Mouse (Mus musculus): ENCODE measurements around the gene Spock1. TPM values are rescaled to one million over a fixed set of nuclear protein-coding genes. Genes with fewer than 3 reads are reported as not detected.

Spock1 gene
- polyA plus RNA-seq, 1 experiment from 2014 or later: 0.49 TPM

DNA sequence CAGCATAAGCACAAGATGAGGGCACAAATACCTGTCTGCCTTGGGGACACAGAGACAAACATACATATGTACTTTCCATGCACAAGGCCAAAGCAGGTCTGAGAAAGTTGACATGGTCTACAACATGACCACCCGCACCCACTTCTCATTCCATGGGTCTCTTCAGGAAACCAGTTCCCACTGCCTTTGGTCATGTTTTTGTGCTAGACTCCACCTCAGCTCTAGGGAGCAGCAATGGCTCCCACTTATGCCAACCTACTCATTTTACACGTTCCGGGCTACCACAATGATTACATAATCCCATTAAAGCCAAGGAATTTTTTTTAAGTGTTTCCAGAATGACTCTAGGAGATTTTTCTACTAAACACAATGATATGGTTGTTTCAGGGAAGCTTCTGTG lies 147.5 kb downstream of the Spock1 start:
- no peaks in the 10 kb centered on the region for H3K9me3 ChIP-seq (replicated peaks)
- H3K9ac ChIP-seq: no peak overlapping the region
- ATAC-seq (replicated peaks; ENCODE audit: insufficient number of reproducible peaks, insufficient read depth, low FRiP score, low read depth): no peak
- no peak overlapping the region for H3K4me3 ChIP-seq
- H3K4me2 ChIP-seq: no peak overlapping the region
- no peaks in the 10 kb centered on the region for H3K36me3 ChIP-seq
- 88% methylated on average over 3 of the region's 3 CpGs for WGBS
- H3K27ac ChIP-seq: no peak overlapping the region
- H3K27me3 ChIP-seq: no peaks in the 10 kb centered on the region
- H3K4me1 ChIP-seq (replicated peaks): no peaks in the 10 kb centered on the region

DNA sequence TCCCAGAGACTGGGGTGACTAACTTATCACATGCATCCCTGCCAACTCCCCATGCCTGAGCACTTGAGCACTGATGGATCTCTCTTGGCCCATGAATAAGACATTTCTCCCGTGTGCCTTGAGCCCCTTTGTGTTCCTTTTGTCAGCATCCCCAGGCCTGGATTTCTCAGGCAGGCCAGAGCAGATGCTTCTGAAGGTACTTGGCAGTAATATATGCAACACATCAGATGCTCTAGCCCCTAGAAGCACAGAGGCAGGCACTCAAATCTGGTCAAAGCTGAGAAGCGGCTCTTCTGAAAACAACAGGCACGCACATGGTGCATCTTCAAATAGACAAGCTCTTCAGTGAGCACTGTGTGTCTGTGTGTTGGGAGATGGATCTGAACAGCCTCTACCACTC lies 151.8 kb downstream of the Spock1 start:
- no peak for ATAC-seq (replicated peaks; ENCODE audit: insufficient number of reproducible peaks, insufficient read depth, low FRiP score, low read depth)
- no peaks in the 10 kb centered on the region for H3K9me3 ChIP-seq (replicated peaks)
- no peak overlapping the region for H3K4me3 ChIP-seq
- no peak overlapping the region for H3K27ac ChIP-seq
- no peaks in the 10 kb centered on the region for H3K27me3 ChIP-seq
- H3K4me2 ChIP-seq: no peak overlapping the region
- no peak overlapping the region for H3K9ac ChIP-seq
- 77% methylated on average over 3 of the region's 3 CpGs for WGBS
- H3K36me3 ChIP-seq: no peaks in the 10 kb centered on the region
- H3K4me1 ChIP-seq (replicated peaks): no peaks in the 10 kb centered on the region

DNA sequence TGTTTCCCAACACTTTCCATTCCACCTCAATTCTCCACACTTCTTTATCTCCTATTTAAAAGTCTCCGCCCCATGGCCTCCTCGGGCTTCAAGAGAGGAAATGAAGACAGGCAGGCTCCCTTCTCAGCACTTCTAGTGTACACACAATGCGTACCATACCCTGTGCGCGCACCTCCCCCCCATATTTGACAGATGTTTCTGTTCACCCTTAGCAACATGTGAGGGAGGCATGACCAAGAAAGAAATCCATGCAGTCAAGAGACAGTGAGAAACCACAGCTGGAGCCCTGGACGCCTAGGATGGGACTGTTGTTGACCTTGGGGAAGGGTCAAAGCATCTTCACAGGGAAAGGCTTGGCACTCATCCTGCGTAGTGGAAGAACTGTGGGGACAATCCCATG lies 157.3 kb downstream of the Spock1 start:
- ATAC-seq (replicated peaks; ENCODE audit: insufficient number of reproducible peaks, insufficient read depth, low FRiP score, low read depth): no peak
- Histone ChIP-seq H3K9ac (no peak overlapping the region), H3K4me3 (no peak overlapping the region), H3K27me3 (no peaks in the 10 kb centered on the region), H3K36me3 (no peaks in the 10 kb centered on the region), H3K4me2 (no peak overlapping the region), H3K4me1 (replicated peaks) (no peaks in the 10 kb centered on the region), H3K27ac (no peak overlapping the region), H3K9me3 (replicated peaks) (no peaks in the 10 kb centered on the region)
- WGBS: 61% methylated on average over 7 of the region's 7 CpGs

DNA sequence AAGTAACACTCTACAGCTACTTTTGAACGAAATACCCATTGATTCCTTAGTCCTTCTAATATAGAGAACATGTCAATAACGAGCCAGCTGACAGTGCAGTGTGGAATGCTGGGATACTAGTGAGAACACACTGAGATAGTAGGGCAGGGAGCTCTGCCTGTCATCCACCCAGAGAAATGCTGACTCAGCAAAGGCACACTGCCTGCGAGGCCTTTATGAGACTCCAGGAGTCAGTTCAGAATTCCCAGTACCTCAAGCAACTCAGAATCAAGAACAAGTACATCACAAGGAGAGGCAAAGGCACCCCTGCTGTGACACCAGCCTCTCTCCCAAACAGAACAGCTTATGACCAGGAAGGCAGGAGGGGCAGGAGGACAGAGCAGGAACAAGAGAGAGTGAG lies 163.5 kb downstream of the Spock1 start:
- 72% methylated on average over 3 of the region's 3 CpGs for WGBS
- Histone ChIP-seq H3K27me3 (no peaks in the 10 kb centered on the region), H3K4me1 (replicated peaks) (no peaks in the 10 kb centered on the region), H3K4me2 (no peak overlapping the region), H3K9ac (no peak overlapping the region), H3K4me3 (no peak overlapping the region), H3K27ac (no peak overlapping the region), H3K9me3 (replicated peaks) (no peaks in the 10 kb centered on the region), H3K36me3 (no peaks in the 10 kb centered on the region)
- no peak for ATAC-seq (replicated peaks; ENCODE audit: insufficient number of reproducible peaks, insufficient read depth, low FRiP score, low read depth)

DNA sequence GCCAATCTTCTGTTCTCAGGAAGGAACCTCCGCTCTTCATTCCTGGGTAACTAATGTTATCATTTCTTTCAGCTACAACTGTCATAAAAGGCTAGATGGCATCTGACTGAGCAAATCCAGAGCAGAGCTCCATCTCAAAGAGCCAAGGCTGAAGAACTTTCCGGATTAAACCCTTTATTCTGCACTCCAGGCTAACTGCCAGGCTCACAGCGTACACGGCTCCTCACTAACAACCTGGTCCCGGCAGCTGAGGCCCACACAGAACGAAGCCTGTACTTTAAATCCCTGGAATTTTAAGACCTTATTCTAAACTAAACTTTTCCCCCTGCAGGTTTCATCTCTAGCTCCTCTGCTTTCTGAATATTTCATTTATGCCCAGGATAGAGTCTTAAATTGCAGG lies 166.9 kb downstream of the Spock1 start:
- Histone ChIP-seq H3K27me3 (no peaks in the 10 kb centered on the region), H3K4me3 (no peak overlapping the region), H3K9me3 (replicated peaks) (no peaks in the 10 kb centered on the region), H3K36me3 (no peaks in the 10 kb centered on the region), H3K4me1 (replicated peaks) (no peaks in the 10 kb centered on the region), H3K4me2 (no peak overlapping the region), H3K9ac (no peak overlapping the region), H3K27ac (no peak overlapping the region)
- 74% methylated on average over 6 of the region's 6 CpGs for WGBS
- ATAC-seq (replicated peaks; ENCODE audit: insufficient number of reproducible peaks, insufficient read depth, low FRiP score, low read depth): no peak

DNA sequence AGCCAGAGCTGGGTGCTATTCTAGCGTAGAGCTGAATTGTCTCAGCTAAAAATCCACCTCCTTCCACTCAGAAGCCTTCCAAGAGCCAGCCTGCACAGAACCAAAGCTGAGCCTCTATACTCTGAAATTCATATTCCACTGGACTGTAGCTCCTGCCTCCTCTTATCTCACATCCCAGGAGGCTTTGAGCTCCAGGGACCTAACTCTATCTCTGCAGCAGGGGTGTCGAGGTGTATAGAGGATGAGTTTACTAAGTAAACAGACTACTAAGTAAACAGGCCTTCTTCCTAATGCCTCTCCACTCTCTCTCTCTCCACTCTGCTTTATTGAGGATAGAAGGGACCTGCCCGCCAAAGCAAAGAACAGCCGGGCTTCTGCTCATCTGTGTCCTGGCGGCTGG lies 167.7 kb downstream of the Spock1 start:
- no peak overlapping the region for H3K27ac ChIP-seq
- no peaks in the 10 kb centered on the region for H3K36me3 ChIP-seq
- 45% methylated on average over 5 of the region's 5 CpGs for WGBS
- no peak for ATAC-seq (replicated peaks; ENCODE audit: insufficient number of reproducible peaks, insufficient read depth, low FRiP score, low read depth)
- H3K4me3 ChIP-seq: no peak overlapping the region
- no peaks in the 10 kb centered on the region for H3K27me3 ChIP-seq
- no peak overlapping the region for H3K9ac ChIP-seq
- no peaks in the 10 kb centered on the region for H3K9me3 ChIP-seq (replicated peaks)
- H3K4me2 ChIP-seq: no peak overlapping the region
- H3K4me1 ChIP-seq (replicated peaks): no peaks in the 10 kb centered on the region

DNA sequence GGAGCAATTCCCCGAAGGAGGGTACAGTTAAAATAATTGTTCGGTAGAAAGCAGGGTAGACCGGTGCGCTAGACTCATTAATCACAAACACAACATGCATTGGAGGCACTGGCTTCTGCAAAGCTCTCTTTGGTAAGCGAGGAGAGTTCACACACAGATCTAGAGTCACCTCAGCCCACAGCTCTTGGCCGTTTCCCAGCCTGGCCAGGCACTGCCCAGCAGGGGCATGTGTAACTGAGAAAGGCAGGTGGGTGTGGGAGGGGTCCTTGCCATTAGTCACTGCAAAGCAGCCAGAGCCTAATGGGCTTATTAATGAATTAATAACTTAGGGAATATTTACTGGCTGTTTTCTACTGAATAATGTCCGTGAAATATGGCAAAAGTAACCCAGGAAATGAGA lies 172.1 kb downstream of the Spock1 start:
- Histone ChIP-seq H3K9ac (no peak overlapping the region), H3K4me3 (no peak overlapping the region), H3K4me2 (no peak overlapping the region), H3K9me3 (replicated peaks) (no peaks in the 10 kb centered on the region), H3K27ac (no peak overlapping the region), H3K4me1 (replicated peaks) (no peaks in the 10 kb centered on the region), H3K27me3 (no peaks in the 10 kb centered on the region), H3K36me3 (no peaks in the 10 kb centered on the region)
- no peak for ATAC-seq (replicated peaks; ENCODE audit: insufficient number of reproducible peaks, insufficient read depth, low FRiP score, low read depth)
- 74% methylated on average over 7 of the region's 7 CpGs for WGBS

DNA sequence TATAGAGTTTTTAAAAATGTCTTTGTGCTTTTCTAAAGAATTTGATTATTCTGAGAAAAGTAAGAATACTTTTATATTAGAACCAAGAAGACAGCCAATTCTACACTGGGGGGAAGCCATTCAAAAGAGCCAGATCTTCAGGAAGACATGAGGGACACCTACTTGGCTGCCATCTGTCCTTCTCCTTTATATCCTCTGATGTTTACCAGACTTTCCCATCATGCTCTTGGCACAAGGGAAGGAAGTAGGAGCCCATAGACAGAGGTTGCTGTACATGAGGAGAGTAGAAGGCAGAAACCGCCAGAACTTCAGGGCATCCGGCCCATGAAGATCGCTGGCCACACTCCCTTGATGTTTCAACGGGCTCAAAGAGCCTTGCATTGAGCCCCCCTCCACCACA lies 173.6 kb downstream of the Spock1 start:
- no peaks in the 10 kb centered on the region for H3K4me1 ChIP-seq (replicated peaks)
- H3K9ac ChIP-seq: no peak overlapping the region
- no peak overlapping the region for H3K4me3 ChIP-seq
- no peaks in the 10 kb centered on the region for H3K27me3 ChIP-seq
- 89% methylated on average over 4 of the region's 4 CpGs for WGBS
- H3K27ac ChIP-seq: no peak overlapping the region
- no peaks in the 10 kb centered on the region for H3K9me3 ChIP-seq (replicated peaks)
- no peaks in the 10 kb centered on the region for H3K36me3 ChIP-seq
- ATAC-seq (replicated peaks; ENCODE audit: insufficient number of reproducible peaks, insufficient read depth, low FRiP score, low read depth): no peak
- H3K4me2 ChIP-seq: no peak overlapping the region

DNA sequence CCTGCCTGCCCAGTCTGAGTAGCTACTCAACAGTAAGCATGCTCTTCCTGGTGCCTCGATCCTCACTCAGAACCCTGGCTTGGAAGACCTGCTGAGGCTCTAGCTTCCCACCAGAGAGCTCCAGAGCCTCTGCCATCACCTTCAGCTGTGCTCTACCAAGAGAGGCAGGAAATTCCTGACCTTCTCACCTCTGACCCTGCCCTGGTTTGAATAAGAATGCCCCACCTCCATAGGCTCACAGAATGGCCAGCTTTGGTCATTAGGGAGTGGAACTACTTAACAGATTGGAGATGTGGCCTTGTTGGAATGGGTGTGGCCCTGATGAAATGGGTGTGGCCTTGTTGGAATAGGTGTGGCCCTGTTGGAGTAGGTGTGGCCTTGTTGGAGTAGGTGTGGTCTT lies 174.6 kb downstream of the Spock1 start:
- ATAC-seq (replicated peaks; ENCODE audit: insufficient number of reproducible peaks, insufficient read depth, low FRiP score, low read depth): no peak
- no peak overlapping the region for H3K4me3 ChIP-seq
- H3K9ac ChIP-seq: no peak overlapping the region
- no peak overlapping the region for H3K27ac ChIP-seq
- no peak overlapping the region for H3K4me2 ChIP-seq
- 72% methylated on average over 1 of the region's 1 CpGs for WGBS
- H3K9me3 ChIP-seq (replicated peaks): no peaks in the 10 kb centered on the region
- no peaks in the 10 kb centered on the region for H3K4me1 ChIP-seq (replicated peaks)
- H3K36me3 ChIP-seq: no peaks in the 10 kb centered on the region
- no peaks in the 10 kb centered on the region for H3K27me3 ChIP-seq

DNA sequence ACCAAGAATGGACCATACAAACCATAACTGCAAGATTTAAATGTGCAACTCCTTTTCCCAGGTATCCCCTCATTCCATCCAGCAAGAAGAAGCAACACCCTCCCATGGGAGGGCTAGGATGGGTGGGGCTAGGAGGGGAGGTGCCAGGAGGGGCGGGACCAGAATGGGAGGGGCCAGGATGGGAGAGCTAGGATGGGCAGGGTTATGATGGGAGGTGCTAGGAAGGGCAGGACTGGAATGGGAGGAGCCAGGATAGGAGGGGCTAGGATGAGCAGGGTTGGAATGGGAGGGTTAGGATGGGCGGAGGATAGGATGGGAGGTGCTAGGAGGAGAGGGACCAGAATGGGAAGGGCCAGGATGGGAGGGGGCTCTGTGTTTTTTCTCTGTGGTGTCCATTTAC lies 175.9 kb downstream of the Spock1 start:
- 0 out of 2 replicates have a peak, but pooled peaks have one; percentile 27 for ATAC-seq (replicated peaks; ENCODE audit: insufficient number of reproducible peaks, insufficient read depth, low FRiP score, low read depth)
- H3K4me1 ChIP-seq (replicated peaks): no peaks in the 10 kb centered on the region
- WGBS: 52% methylated on average over 2 of the region's 2 CpGs

DNA sequence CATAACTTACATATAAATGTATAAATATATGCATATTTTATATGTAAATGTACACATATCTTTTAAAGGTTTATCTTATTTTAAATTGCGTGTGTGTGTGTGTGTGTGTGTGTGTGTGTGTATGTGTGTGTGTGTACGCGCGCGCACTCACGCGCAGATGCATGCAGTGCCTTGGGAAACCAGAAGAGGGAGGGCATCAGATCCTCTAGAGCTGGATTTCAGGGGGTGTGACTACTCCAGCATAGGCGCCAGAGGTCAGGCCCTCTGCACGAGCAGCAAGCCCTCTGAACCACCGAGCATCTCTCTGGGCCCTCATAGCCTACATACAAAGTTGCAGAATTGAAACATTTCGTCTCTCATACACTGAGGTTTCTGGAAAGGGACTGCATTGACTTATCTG lies 180.4 kb downstream of the Spock1 start:
- ATAC-seq (replicated peaks; ENCODE audit: insufficient number of reproducible peaks, insufficient read depth, low FRiP score, low read depth): no peak
- no peak overlapping the region for H3K4me2 ChIP-seq
- H3K4me3 ChIP-seq: no peak overlapping the region
- no peaks in the 10 kb centered on the region for H3K27me3 ChIP-seq
- H3K4me1 ChIP-seq (replicated peaks): no peaks in the 10 kb centered on the region
- H3K9me3 ChIP-seq (replicated peaks): no peaks in the 10 kb centered on the region
- no peaks in the 10 kb centered on the region for H3K36me3 ChIP-seq
- 90% methylated on average over 11 of the region's 11 CpGs for WGBS
- no peak overlapping the region for H3K9ac ChIP-seq
- H3K27ac ChIP-seq: no peak overlapping the region

More for the DNA sequence above, 175.9 kb downstream of the Spock1 start:
- Histone ChIP-seq H3K27me3 (no peaks in the 10 kb centered on the region), H3K27ac (no peak overlapping the region), H3K9me3 (replicated peaks) (no peaks in the 10 kb centered on the region), H3K36me3 (no peaks in the 10 kb centered on the region), H3K9ac (no peak overlapping the region), H3K4me3 (no peak overlapping the region), H3K4me2 (no peak overlapping the region)

DNA sequence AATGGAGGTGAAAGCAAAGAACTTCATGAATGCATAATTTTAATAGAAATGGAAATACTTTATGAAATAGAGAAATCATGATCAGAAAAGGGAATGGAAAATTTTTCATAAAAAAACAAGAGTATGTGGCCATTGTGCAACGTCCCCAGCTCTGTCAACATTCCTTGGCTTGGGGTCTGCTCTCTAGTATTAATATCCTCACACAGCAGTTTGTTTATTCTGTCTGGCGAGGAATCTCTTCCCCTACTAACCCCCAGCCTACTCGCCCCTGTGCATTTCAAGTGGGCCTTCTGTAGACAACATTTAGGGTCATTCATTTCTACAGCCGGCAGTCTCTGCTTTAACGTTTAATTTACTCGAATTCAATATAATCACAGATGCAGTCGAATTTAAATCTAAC lies 181.5 kb downstream of the Spock1 start:
- no peaks in the 10 kb centered on the region for H3K36me3 ChIP-seq
- H3K9ac ChIP-seq: no peak overlapping the region
- no peaks in the 10 kb centered on the region for H3K27me3 ChIP-seq
- ATAC-seq (replicated peaks; ENCODE audit: insufficient number of reproducible peaks, insufficient read depth, low FRiP score, low read depth): no peak
- no peaks in the 10 kb centered on the region for H3K9me3 ChIP-seq (replicated peaks)
- no peak overlapping the region for H3K4me3 ChIP-seq
- H3K27ac ChIP-seq: no peak overlapping the region
- H3K4me2 ChIP-seq: no peak overlapping the region
- 75% methylated on average over 7 of the region's 7 CpGs for WGBS
- H3K4me1 ChIP-seq (replicated peaks): no peaks in the 10 kb centered on the region

Measured in heart, embryonic 15.5 days (tissue).